Mouse (Mus musculus) ZHBTc4 (cell line): ENCODE results near the gene Hmga2.
"Not testable (repeated sequence)": the region's sequence is repeated elsewhere in the genome, so short reads cannot be mapped to it uniquely, and the experiment has no call there.

Experiments
- DNase-seq: peaks from one replicate; pipeline ENCODE4 v3.0.0-alpha.2; 2011; ENCODE audit warnings: low read depth, low spot score

Hmga2 gene

GRCm38 (mm10) chr10:120354523-120355030 lies 121.7 kb downstream of the Hmga2 start:
- no peak for DNase-seq

GRCm38 (mm10) chr10:120345325-120345724 lies 130.9 kb downstream of the Hmga2 start:
- no peak for DNase-seq

- DNase-seq, result no peak
Measured at GRCm38 (mm10) chr10:120344558-120345318, 131.5 kb downstream of the Hmga2 start.

- DNase-seq, result peak; percentile 40
Measured at GRCm38 (mm10) chr10:120339906-120340305, 136.4 kb downstream of the Hmga2 start.

GRCm38 (mm10) chr10:120339324-120339723 lies 136.9 kb downstream of the Hmga2 start:
- peak; percentile 78 for DNase-seq

- DNase-seq, result peak; percentile 56
Measured at GRCm38 (mm10) chr10:120338841-120339240, 137.4 kb downstream of the Hmga2 start.

- DNase-seq, result not testable (repeated sequence)
Measured at GRCm38 (mm10) chr10:120338431-120338830, 137.8 kb downstream of the Hmga2 start.

- DNase-seq, result peak; percentile 68
Measured at GRCm38 (mm10) chr10:120327946-120328345, 148.3 kb downstream of the Hmga2 start.

- DNase-seq, result peak; percentile 17
Measured at GRCm38 (mm10) chr10:120323584-120324203, 152.6 kb downstream of the Hmga2 start.

- no peak for DNase-seq
Measured at GRCm38 (mm10) chr10:120322815-120323214, 153.5 kb downstream of the Hmga2 start.

GRCm38 (mm10) chr10:120319614-120320013 lies 156.7 kb downstream of the Hmga2 start:
- DNase-seq, result peak; percentile 79
